Mouse (Mus musculus): ENCODE data around the gene Sipa1l3.

DNA sequence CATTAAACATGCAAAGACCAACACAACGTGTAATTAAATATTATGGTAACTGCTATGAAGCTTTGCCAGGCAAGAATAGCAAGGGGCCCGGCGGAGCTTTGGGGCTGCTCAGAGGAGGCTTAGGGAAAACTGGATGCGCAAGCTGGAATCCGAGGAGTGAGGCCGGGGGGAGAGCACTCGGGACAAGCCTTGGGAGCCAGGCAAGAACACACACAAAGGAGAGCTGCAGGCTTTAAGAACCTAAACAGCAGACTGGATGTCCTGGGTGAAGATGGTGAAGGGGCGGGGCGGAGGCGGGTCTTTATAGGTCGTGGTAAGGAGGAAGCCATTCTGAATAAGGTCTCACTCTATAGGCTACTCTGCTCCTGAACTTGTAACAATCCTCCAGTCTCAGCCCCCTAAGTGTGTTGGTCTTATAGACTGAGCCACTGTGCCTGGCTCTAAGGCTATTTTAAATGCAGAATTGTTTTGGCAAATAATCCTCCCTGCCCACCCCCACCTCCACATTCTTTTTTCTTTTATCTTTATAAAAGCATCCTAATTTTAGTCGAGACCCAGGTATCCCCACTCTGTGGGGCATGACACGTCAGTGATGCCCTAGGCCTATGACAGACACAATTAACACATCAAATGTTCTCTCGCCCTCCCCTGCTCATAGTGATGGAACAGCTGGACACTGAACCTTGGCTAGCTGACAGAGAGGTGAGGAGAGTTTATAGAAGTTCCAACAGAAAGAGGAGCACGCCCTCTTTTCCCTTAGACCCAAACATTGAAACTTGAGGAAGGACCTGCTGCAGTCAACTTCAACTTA is 36.9 kb downstream of the Sipa1l3 start:
- TF ChIP-seq CTCF (conservative IDR thresholded peaks at IDR 0.05; ENCODE audit: low read length) (no peak), POU5F1 (IDR thresholded peaks at IDR 0.05; ENCODE audit: borderline replicate concordance, low read length) (no peak), NANOG (IDR thresholded peaks at IDR 0.05; ENCODE audit: borderline replicate concordance, low read length) (no peak)

Measured in E14TG2a.4 (cell line).